Mouse (Mus musculus): ENCODE measurements at regions not wholly inside any gene's neighbourhood (a gene's known extent, or its start where the extent isn't known, plus 50 kb on each side); places are given as distances from the start of the nearest gene placed in this dataset.

DNA sequence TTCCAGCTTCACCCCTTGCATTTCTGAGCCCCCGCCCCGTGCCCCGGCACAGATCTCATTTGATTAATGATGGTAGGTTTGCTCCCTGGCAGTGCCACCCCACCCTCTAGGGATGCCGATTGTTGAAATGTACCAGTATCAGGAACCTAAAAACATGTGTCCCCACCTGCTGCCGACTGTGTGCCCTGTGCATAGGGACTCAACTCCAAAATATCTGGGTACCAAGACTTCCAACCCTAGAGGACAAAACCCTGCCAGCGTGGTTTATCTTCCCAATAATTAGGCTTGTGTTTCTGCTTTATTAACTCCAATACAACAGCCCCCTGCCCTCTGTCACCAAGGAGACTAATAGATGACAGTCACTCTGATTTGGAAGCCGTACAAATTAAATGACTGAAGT is 524.7 kb upstream of the Sall1 start:
- Histone ChIP-seq H3K4me3 (replicated peaks; ENCODE audit: extremely low read depth, low read depth, low read length) (no peak overlapping the region), H3K4me1 (ENCODE audit: control insufficient read depth, insufficient read depth, low read length) (no peaks in the 10 kb centered on the region)
- no peak for TF ChIP-seq CTCF (IDR thresholded peaks at IDR 0.05; ENCODE audit: insufficient read depth, low read length)
- no peak for TF ChIP-seq POLR2A (IDR thresholded peaks at IDR 0.05; ENCODE audit: borderline replicate concordance, extremely low read depth, low read depth, low read length)
- DNase-seq = no peak
- WGBS = 57% methylated on average over 7 of the region's 7 CpGs

DNA sequence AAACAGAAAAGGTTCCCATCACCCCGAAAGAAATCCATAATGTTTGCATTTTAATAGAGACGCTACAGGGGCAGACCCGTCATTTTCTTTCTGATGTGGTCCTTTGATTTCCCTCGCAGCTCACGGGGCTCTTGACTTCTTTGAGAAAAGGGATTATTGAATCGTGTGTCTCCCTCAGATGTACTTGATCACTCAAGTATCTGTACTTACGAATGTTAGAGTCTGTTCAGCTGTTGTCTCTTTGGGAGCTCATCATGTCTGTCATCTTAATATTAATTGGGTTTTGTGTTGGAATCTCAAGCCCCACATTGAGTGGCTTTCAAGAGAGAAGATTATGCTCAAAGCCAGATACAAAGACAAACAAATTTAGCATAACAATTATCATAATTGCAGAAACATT is 523.0 kb upstream of the Sall1 start:
- no peaks in the 10 kb centered on the region for H3K4me1 ChIP-seq (ENCODE audit: control insufficient read depth, insufficient read depth, low read length)
- no peak for DNase-seq
- H3K4me3 ChIP-seq (replicated peaks; ENCODE audit: extremely low read depth, low read depth, low read length) = no peak overlapping the region
- no peak for TF ChIP-seq POLR2A (IDR thresholded peaks at IDR 0.05; ENCODE audit: borderline replicate concordance, extremely low read depth, low read depth, low read length)
- TF ChIP-seq CTCF (IDR thresholded peaks at IDR 0.05; ENCODE audit: insufficient read depth, low read length) = no peak
- 65% methylated on average over 7 of the region's 7 CpGs for WGBS

DNA sequence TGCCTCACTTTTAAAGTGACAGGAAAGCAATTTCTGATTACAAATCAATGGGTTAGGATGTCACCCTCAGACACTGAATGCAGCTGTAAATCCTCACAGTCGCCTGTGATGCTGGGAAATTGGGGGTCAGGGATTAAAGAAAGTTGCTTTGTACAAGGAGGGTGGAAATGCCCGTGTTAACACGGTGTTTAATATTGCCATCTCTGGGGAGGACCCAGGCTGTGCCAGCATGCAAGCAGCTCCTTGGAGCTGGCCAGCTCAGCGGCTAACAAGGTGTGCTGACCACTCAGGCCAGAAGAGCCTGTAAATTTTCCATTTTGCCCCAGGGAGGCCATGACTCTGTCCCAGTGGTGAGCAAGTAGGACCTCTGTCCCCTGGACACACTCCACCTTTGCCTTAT is 522.5 kb upstream of the Sall1 start:
- H3K4me1 ChIP-seq (ENCODE audit: control insufficient read depth, insufficient read depth, low read length) = no peaks in the 10 kb centered on the region
- WGBS = 48% methylated on average over 4 of the region's 4 CpGs
- H3K4me3 ChIP-seq (replicated peaks; ENCODE audit: extremely low read depth, low read depth, low read length) = no peak overlapping the region
- no peak for DNase-seq
- TF ChIP-seq POLR2A (IDR thresholded peaks at IDR 0.05; ENCODE audit: borderline replicate concordance, extremely low read depth, low read depth, low read length) (no peak), CTCF (IDR thresholded peaks at IDR 0.05; ENCODE audit: insufficient read depth, low read length) (no peak)

DNA sequence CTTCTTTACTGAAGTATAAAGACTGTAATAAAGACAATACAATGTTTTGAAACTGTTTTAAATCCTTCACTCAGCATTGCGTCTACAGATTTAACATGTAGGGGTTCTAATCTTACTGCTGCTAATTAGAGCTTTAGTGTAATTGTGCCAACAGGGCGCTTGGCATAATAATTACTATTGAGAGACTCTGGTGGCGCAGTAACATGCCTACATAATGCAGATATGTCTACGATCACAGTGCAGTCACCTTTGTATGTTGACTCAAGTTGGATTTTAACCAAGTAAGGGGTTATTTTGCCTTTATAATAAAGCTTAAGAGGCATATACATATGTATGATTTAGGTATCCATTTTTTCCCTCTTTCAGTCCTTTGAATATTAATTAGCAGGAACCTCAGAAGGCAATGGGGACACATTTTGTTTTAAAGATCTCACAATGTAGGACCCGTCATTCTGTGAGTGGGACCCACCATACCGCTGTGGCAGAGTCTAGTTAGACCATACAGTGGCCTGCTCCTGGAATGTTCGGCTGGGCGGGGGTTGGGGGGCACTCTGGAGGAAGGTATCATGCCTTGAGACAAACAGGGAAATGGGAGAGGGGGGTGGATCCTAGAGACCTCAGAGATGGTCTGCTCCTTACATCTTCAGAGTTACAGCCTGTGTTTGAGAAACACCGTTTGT is 521.3 kb upstream of the Sall1 start:
- WGBS = 82% methylated on average over 9 of the region's 9 CpGs
- DNase-seq = no peak
- Histone ChIP-seq H3K4me3 (replicated peaks; ENCODE audit: extremely low read depth, low read depth, low read length) (no peak overlapping the region), H3K4me1 (ENCODE audit: control insufficient read depth, insufficient read depth, low read length) (no peaks in the 10 kb centered on the region)
- no peak for TF ChIP-seq POLR2A (IDR thresholded peaks at IDR 0.05; ENCODE audit: borderline replicate concordance, extremely low read depth, low read depth, low read length)
- no peak for TF ChIP-seq CTCF (IDR thresholded peaks at IDR 0.05; ENCODE audit: insufficient read depth, low read length)

DNA sequence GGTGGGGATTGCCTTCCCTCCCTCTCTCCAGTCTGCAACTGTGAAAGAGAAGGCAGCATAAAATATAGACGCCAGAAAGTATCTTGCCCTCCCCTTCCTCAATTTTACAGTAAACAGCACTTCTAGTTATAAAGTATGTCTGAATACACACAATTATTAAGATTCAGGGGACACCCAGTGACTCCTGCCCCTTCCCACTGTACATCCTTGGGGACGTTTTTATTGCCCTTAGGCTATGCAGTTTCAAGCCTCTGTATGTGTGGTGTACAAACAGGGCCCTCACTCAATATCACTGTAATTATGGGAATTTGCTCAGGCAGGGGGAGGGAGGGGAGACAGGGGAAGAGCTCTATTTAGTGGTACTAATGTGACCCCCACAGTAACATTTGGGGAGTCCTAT is 519.6 kb upstream of the Sall1 start:
- DNase-seq = no peak
- TF ChIP-seq CTCF (IDR thresholded peaks at IDR 0.05; ENCODE audit: insufficient read depth, low read length) = no peak
- no peak for TF ChIP-seq POLR2A (IDR thresholded peaks at IDR 0.05; ENCODE audit: borderline replicate concordance, extremely low read depth, low read depth, low read length)
- 40% methylated on average over 2 of the region's 2 CpGs for WGBS
- Histone ChIP-seq H3K4me3 (replicated peaks; ENCODE audit: extremely low read depth, low read depth, low read length) (no peak overlapping the region), H3K4me1 (ENCODE audit: control insufficient read depth, insufficient read depth, low read length) (no peaks in the 10 kb centered on the region)

DNA sequence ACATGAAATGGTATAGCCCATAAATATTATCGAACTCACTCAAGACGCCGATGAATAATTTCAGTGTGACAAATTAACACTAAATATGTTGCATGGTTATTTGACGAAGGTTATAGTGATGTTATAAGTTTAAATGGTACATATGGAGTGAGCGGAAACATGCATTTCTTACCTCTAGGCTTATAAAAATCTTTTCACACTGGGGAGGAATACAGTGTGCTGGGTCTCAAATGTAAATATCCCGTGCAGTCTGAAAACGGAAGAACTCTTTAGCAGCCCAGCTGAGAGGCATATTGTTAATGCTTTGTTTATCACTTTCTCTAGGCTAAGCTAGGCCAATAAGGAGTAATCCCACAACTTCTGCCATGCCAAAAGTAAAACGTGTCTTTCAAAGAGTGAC is 518.6 kb upstream of the Sall1 start:
- no peak for DNase-seq
- WGBS = 66% methylated on average over 8 of the region's 8 CpGs
- Histone ChIP-seq H3K4me1 (ENCODE audit: control insufficient read depth, insufficient read depth, low read length) (no peaks in the 10 kb centered on the region), H3K4me3 (replicated peaks; ENCODE audit: extremely low read depth, low read depth, low read length) (no peak overlapping the region)
- TF ChIP-seq POLR2A (IDR thresholded peaks at IDR 0.05; ENCODE audit: borderline replicate concordance, extremely low read depth, low read depth, low read length) = no peak
- no peak for TF ChIP-seq CTCF (IDR thresholded peaks at IDR 0.05; ENCODE audit: insufficient read depth, low read length)

DNA sequence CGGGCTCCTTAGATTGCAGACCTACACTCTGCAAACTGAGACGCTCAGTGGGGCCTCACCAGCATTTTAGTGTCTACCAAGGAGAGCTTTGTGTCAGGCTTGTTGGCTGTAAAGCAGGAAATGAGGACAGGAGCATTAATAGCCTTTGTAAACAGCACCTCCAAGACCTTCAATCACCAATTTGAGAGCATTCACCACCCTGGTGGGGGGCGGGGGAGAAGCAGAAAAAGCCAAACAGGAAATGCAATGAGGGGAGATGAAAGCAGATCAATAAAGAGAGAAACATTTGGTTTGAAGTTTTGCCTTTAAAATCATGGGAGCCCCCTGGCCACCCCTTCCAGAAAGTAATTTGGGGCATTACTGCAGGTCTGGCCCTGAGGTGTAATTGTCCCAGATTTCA is 497.3 kb upstream of the Sall1 start:
- TF ChIP-seq CTCF (IDR thresholded peaks at IDR 0.05; ENCODE audit: insufficient read depth, low read length) (no peak), POLR2A (IDR thresholded peaks at IDR 0.05; ENCODE audit: borderline replicate concordance, extremely low read depth, low read depth, low read length) (no peak)
- no peak overlapping the region for H3K4me3 ChIP-seq (replicated peaks; ENCODE audit: extremely low read depth, low read depth, low read length)
- H3K4me1 ChIP-seq (ENCODE audit: control insufficient read depth, insufficient read depth, low read length) = no peaks in the 10 kb centered on the region
- WGBS = 44% methylated on average over 3 of the region's 3 CpGs
- DNase-seq = no peak

DNA sequence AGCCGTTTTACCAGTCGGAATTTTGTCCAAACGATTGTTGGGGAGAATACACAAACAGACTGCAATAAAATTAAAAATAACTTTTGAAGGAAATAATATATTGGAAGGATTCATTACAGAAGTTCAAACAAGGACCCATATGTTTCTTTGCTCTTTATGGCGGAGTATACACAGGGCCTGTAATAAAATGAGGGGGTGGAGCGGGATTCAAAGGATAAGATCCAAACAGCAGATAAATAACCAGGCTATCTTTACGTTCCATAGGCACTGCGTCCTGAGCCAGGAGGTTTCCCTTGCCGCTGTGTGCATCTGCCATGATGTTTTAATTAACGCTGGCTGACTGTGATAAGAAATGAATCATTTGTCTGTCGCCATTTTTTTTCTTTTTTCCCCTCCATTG is 490.6 kb upstream of the Sall1 start:
- Histone ChIP-seq H3K4me3 (replicated peaks; ENCODE audit: extremely low read depth, low read depth, low read length) (no peak overlapping the region), H3K4me1 (ENCODE audit: control insufficient read depth, insufficient read depth, low read length) (no peaks in the 10 kb centered on the region)
- TF ChIP-seq CTCF (IDR thresholded peaks at IDR 0.05; ENCODE audit: insufficient read depth, low read length) (no peak), POLR2A (IDR thresholded peaks at IDR 0.05; ENCODE audit: borderline replicate concordance, extremely low read depth, low read depth, low read length) (no peak)
- DNase-seq = no peak
- 56% methylated on average over 10 of the region's 10 CpGs for whole genome bisulfite sequencing

DNA sequence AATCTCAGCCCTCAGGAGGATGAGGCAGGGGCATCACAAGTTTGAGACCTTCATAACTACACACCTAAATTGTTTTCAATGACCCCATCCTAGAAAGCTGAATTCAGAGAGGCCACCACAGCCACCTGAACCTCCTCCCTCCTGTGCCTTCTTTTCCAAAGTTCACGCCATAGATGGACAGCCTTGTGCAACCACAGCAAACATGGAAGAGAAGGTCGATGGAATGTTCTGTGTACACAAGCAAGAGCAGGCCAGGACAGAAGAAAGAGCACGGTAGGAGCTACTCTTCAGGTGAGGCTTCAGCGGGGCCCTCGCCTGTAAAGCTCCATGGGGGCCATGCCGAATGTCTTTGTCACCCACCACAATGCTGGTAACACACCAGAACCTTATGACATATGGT is 481.1 kb upstream of the Sall1 start:
- WGBS = 73% methylated on average over 6 of the region's 6 CpGs
- DNase-seq = no peak
- TF ChIP-seq CTCF (IDR thresholded peaks at IDR 0.05; ENCODE audit: insufficient read depth, low read length) (no peak), POLR2A (IDR thresholded peaks at IDR 0.05; ENCODE audit: borderline replicate concordance, extremely low read depth, low read depth, low read length) (no peak)
- Histone ChIP-seq H3K4me3 (replicated peaks; ENCODE audit: extremely low read depth, low read depth, low read length) (no peak overlapping the region), H3K4me1 (ENCODE audit: control insufficient read depth, insufficient read depth, low read length) (no peaks in the 10 kb centered on the region)

DNA sequence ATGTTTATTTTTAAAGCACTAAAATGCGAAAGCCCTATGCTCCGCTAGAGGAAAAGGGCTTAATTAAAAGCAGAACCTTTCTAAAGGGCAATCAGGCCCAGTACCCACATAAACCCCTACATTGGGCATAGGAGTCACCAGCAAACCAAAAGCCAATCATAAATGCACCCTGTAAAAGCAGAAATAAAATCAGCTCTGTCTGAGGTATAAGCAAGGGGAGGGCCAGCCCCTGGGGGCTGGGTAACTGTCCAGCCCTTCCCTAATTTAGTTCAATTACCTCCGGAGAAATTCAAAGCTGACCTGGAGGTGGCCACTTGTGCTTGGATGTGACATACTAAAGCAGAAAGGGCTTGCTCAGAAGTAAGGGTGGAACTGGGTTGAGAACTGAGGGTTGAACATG is 479.4 kb upstream of the Sall1 start:
- Histone ChIP-seq H3K4me1 (ENCODE audit: control insufficient read depth, insufficient read depth, low read length) (no peaks in the 10 kb centered on the region), H3K4me3 (replicated peaks; ENCODE audit: extremely low read depth, low read depth, low read length) (no peak overlapping the region)
- TF ChIP-seq CTCF (IDR thresholded peaks at IDR 0.05; ENCODE audit: insufficient read depth, low read length) = no peak
- TF ChIP-seq POLR2A (IDR thresholded peaks at IDR 0.05; ENCODE audit: borderline replicate concordance, extremely low read depth, low read depth, low read length) = no peak
- no peak for DNase-seq
- WGBS = 80% methylated on average over 3 of the region's 3 CpGs

All from lung, adult 2 months (tissue).